Mouse (Mus musculus) embryonic facial prominence, embryonic 11.5 days (tissue): Measurements from ENCODE around the gene Lst1. TPM values are rescaled to one million over a fixed set of nuclear protein-coding genes. Genes with fewer than 3 reads are reported as not detected.

Experiments used
- ATAC-seq: fragments of 200-750 bp; cut with Nextera tagmentation; replicated peaks from 2 replicates; pipeline ENCODE4 v1.8.0; 2017; ENCODE audit warnings: low read depth; ENCODE audit not compliant: insufficient number of reproducible peaks, low FRiP score, low TSS enrichment
- DNase-seq: peaks from one replicate; pipeline ENCODE4 v3.0.0-alpha.2; 2015; ENCODE audit warnings: low spot score
- H3K27ac ChIP-seq: fragments of 300-500 bp; sonication (generic); replicated peaks from 2 replicates; pipeline ENCODE4 v1.5.1; 2014; ENCODE audit warnings: mild to moderate bottlenecking, low read depth, low read length, control low read depth
- H3K27me3 ChIP-seq: fragments of 300-500 bp; sonication (generic); 2 replicates; pipeline ENCODE4 v1.6.1; 2014; ENCODE audit warnings: mild to moderate bottlenecking, low read length, moderate library complexity, mixed read lengths; ENCODE audit not compliant: control insufficient read depth, insufficient read depth
- H3K36me3 ChIP-seq: fragments of 300-500 bp; sonication (generic); replicated peaks from 2 replicates; pipeline ENCODE4 v1.6.1; 2014; ENCODE audit warnings: low read depth, mild to moderate bottlenecking, low read length, moderate library complexity, mixed read lengths; ENCODE audit not compliant: control insufficient read depth, insufficient read depth
- H3K4me1 ChIP-seq: fragments of 300-500 bp; sonication (generic); 2 replicates; pipeline ENCODE4 v1.6.1; 2014; ENCODE audit warnings: low read length, mixed read lengths; ENCODE audit not compliant: control insufficient read depth, insufficient read depth
- H3K4me2 ChIP-seq: fragments of 300-500 bp; sonication (generic); 2 replicates; pipeline ENCODE4 v1.6.1; 2014; ENCODE audit warnings: low read depth, mild to moderate bottlenecking, control low read depth, low read length, moderate library complexity
- H3K4me3 ChIP-seq: fragments of 300-500 bp; sonication (generic); 2 replicates; pipeline ENCODE4 v1.5.1; 2014; ENCODE audit warnings: low read depth, low read length, control low read depth
- H3K9ac ChIP-seq: fragments of 300-500 bp; sonication (generic); replicated peaks from 2 replicates; pipeline ENCODE4 v1.6.1; 2014; ENCODE audit warnings: mild to moderate bottlenecking, control low read depth, low read length
- H3K9me3 ChIP-seq: fragments of 300-500 bp; sonication (generic); replicated peaks from 2 replicates; pipeline ENCODE4 v1.6.1; 2016; ENCODE audit warnings: mild to moderate bottlenecking, low read length, inconsistent platforms, mixed read lengths; ENCODE audit not compliant: control insufficient read depth
- WGBS: fragments of 180-500 bp; shearing (Covaris S2); extraction: QIAGEN DNeasy Blood & Tissue Kit; methylation state at CpG from one replicate; pipeline ENCODE4 v1.1.7; 2014; 5-methylcytosine and 5-hydroxymethylcytosine counted together
- polyA plus RNA-seq: library from polyadenylated mRNA; unstranded; fragments of >200 nt; fragmentation: Nextera tagmentation; extraction: Ambion mirVana; gene quantifications from 2 replicates; pipeline ENCODE4 v1.2.1, GENCODE M21; 2014

Lst1 gene
- polyA plus RNA-seq, 1 experiment from 2014 or later: 3.8 TPM

GRCm38 (mm10) chr17:35158850-35159593 lies 29.2 kb downstream of the Lst1 start:
- 93% methylated on average over 16 of the region's 16 CpGs for WGBS
- no peaks in the 10 kb centered on the region for H3K9me3 ChIP-seq
- DNase-seq (no peak), ATAC-seq (no peak)
- peaks cover 72% of the 10 kb centered on the region for H3K36me3 ChIP-seq
- H3K27ac ChIP-seq: no peak overlapping the region
- H3K27me3 ChIP-seq: no peaks in the 10 kb centered on the region
- no peak overlapping the region for H3K4me3 ChIP-seq
- H3K4me1 ChIP-seq: peaks cover 6% of the 10 kb centered on the region; the same call in 1 of the 2 replicates
- H3K9ac ChIP-seq: no peak overlapping the region
- no peak overlapping the region for H3K4me2 ChIP-seq

DNA sequence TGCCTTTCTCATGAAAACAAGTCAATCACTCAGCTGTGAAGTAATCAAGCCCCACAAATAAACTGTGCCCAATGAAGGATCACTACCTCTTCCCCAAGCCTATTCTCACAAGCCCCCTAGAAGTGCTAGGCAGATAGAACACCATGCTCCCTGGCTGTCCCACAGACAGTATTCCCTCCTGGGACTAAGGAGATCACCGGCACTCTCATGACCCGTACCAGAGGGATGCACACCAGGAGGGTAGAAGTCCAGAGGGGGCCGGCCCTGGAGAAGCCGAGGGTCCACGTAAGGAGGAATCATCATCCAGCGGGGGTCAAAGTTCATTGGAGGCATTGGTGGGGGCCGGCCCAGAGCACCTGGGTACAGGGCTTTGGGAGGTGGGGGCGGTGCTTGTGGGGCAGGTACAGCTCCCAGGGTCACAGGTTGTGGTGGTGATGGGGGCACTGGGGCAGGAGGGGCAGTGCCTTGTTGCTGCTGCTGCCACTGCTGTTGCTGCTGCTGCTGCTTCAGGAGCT lies 30.5 kb downstream of the Lst1 start:
- peaks cover 80% of the 10 kb centered on the region for H3K36me3 ChIP-seq
- ATAC-seq: no peak
- no peaks in the 10 kb centered on the region for H3K9me3 ChIP-seq
- no peak overlapping the region for H3K4me2 ChIP-seq
- no peak for DNase-seq
- WGBS: 91% methylated on average over 8 of the region's 8 CpGs
- no peak overlapping the region for H3K4me3 ChIP-seq
- H3K4me1 ChIP-seq: peaks cover 3% of the 10 kb centered on the region; the same call in 1 of the 2 replicates
- no peak overlapping the region for H3K9ac ChIP-seq
- H3K27ac ChIP-seq: no peak overlapping the region
- no peaks in the 10 kb centered on the region for H3K27me3 ChIP-seq

DNA sequence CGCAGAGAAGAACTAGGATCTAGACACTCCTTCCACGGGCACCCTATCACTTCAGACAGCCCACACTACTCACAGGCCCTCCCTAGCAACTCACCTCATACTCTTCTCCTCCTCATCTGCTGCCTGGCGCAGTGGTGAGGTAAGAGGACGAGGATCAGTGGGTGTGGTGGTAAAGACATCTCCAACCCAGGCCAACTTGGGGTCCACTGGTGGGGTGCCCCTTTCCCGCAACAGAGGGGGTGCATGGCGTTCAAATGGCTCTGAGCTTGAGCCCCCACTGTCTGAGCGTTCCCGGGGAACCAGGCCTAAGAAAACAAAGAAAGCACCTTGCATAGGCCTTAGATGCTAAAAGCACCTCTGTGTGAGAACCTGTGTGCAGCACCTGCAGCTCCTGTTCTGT lies 31.0 kb downstream of the Lst1 start:
- Histone ChIP-seq H3K9ac (no peak overlapping the region), H3K4me1 (0 out of 2 replicates have a peak, but pooled peaks cover 3% of the 10 kb centered on the region), H3K9me3 (no peaks in the 10 kb centered on the region), H3K27ac (no peak overlapping the region), H3K27me3 (no peaks in the 10 kb centered on the region), H3K4me3 (no peak overlapping the region), H3K4me2 (no peak overlapping the region), H3K36me3 (peaks cover 85% of the 10 kb centered on the region)
- DNase-seq: no peak
- ATAC-seq: no peak
- whole genome bisulfite sequencing: 91% methylated on average over 8 of the region's 8 CpGs

DNA sequence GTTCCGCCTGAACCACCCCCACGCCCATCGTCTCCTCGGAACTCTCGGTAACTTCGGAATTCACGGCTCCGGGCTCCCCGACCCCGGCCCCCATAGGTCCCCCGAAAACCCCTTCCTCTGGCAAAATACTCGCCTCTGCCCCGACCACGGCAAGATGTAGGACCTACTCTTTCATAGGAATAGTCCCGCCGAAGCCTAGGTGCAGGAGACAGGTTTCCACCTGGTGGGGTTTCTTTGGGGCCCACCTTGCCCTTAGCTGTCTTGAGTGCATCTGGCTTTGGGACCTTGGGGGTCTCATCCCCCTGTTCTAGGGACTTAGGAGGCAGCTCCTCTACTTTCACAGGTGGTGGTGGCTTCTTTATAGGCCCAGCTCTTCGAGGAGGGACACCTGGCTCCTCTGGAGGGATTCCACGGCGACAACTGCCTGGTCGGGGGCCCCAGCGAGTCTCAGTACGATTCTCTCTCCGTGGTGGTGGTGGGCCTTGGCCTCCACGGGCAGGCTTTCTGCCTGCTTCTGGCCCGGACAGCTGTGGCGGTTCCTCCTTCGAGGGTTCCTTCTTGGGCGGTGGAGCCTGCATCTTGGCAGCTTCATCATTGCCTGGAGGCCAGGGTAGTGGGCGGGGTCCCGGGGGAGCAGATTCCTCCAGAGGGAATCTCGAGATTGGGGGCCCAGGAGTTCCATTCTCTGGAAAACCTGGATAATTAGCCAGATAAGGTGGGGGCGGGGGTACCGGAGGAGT lies 31.6 kb downstream of the Lst1 start:
- WGBS: 91% methylated on average over 33 of the region's 33 CpGs
- Histone ChIP-seq H3K4me3 (no peak overlapping the region), H3K27me3 (no peaks in the 10 kb centered on the region), H3K9ac (no peak overlapping the region), H3K4me1 (0 out of 2 replicates have a peak, but pooled peaks cover 3% of the 10 kb centered on the region), H3K27ac (no peak overlapping the region), H3K4me2 (no peak overlapping the region), H3K36me3 (peaks cover 89% of the 10 kb centered on the region), H3K9me3 (no peaks in the 10 kb centered on the region)
- ATAC-seq (no peak), DNase-seq (no peak)

DNA sequence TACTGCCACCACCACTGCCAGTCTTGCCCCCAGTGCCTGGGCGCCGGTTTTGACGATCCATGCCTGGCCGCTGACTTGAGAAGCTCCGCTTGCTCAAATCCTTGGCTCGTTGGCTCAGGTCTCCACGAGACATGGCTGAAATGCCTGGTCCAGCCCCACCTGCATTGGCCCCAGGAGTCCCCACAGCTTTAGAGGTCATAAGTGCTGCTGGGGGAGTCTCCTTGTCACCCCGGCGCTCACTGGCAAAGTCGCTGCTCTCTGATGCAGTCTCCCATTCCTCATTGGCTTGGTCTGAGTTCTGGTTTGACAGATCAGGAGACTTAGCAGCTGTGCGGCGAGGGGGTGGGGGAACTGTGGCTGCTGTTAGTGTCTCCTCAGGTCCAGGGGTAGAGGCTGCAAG lies 32.8 kb downstream of the Lst1 start:
- ATAC-seq (no peak), DNase-seq (no peak)
- Histone ChIP-seq H3K4me1 (0 out of 2 replicates have a peak, but pooled peaks cover 3% of the 10 kb centered on the region), H3K4me3 (no peak overlapping the region), H3K9me3 (no peaks in the 10 kb centered on the region), H3K27ac (no peak overlapping the region), H3K9ac (no peak overlapping the region), H3K27me3 (no peaks in the 10 kb centered on the region), H3K4me2 (no peak overlapping the region), H3K36me3 (peaks cover 87% of the 10 kb centered on the region)
- 92% methylated on average over 12 of the region's 12 CpGs for WGBS

DNA sequence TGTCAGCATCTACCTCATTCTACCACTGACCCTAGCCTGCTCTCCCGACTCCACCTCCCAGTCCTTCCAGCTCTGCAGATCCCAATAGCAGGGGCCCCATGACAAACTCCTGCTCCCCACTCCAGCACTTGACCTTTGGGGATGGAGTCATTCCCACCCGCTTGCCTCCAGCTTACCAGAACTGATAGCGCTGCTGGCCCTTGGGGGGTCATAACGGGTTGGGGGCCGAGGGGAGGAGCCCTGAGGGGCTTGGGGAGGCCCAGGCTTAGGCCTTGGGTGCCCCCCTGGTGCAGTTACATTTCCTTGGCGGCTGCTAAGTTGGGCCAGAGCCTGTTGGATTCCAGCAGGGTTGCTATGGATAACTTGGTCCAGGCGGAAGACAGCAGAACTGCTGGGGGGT lies 33.6 kb downstream of the Lst1 start:
- 86% methylated on average over 7 of the region's 7 CpGs for WGBS
- H3K36me3 ChIP-seq: peaks cover 87% of the 10 kb centered on the region
- no peak for ATAC-seq
- H3K27ac ChIP-seq: no peak overlapping the region
- no peak overlapping the region for H3K4me3 ChIP-seq
- no peak overlapping the region for H3K4me2 ChIP-seq
- H3K4me1 ChIP-seq: 0 out of 2 replicates have a peak, but pooled peaks cover 3% of the 10 kb centered on the region
- no peak overlapping the region for H3K9ac ChIP-seq
- H3K27me3 ChIP-seq: no peaks in the 10 kb centered on the region
- H3K9me3 ChIP-seq: no peaks in the 10 kb centered on the region
- DNase-seq: no peak

DNA sequence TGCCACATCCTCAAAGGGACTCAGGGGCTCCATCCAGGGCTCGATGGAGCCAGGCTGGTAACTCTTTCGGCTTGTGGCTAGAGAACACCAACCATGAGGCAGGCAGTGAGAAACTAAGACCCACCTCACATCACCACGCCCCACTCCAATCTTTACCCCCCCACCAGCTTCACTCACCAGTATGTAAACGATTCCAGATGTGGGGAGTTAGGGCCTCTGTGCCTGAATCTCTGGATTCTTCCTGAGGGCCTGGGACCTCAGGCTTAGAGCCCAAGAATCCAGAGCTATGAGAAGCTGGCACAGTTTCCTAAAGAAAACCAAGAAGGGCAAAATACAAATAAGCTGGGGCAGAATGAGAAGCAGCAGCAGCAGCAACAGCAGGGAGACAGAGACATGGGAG lies 34.3 kb downstream of the Lst1 start:
- 61% methylated on average over 4 of the region's 4 CpGs for WGBS
- Histone ChIP-seq H3K9me3 (no peaks in the 10 kb centered on the region), H3K4me3 (no peak overlapping the region), H3K27me3 (no peaks in the 10 kb centered on the region), H3K4me1 (0 out of 2 replicates have a peak, but pooled peaks cover 3% of the 10 kb centered on the region), H3K4me2 (no peak overlapping the region), H3K27ac (no peak overlapping the region), H3K9ac (no peak overlapping the region), H3K36me3 (peaks cover 88% of the 10 kb centered on the region)
- ATAC-seq (no peak), DNase-seq (peak; percentile 68)

GRCm38 (mm10) chr17:35153077-35153476 lies 35.2 kb downstream of the Lst1 start:
- Histone ChIP-seq H3K27ac (no peak overlapping the region), H3K4me3 (no peak overlapping the region), H3K27me3 (no peaks in the 10 kb centered on the region), H3K4me1 (0 out of 2 replicates have a peak, but pooled peaks cover 3% of the 10 kb centered on the region), H3K9me3 (no peaks in the 10 kb centered on the region), H3K4me2 (no peak overlapping the region), H3K36me3 (peaks cover 82% of the 10 kb centered on the region), H3K9ac (no peak overlapping the region)
- no peak for ATAC-seq
- DNase-seq: no peak
- WGBS: 94% methylated on average over 9 of the region's 9 CpGs
